Mouse (Mus musculus) heart, postnatal 36 days (tissue): ENCODE measurements around the gene Dzip1l. TPM values are rescaled to one million over a fixed set of nuclear protein-coding genes. Genes with fewer than 3 reads are reported as not detected.

Experiments used
- DNase-seq, 2 experiments: peaks; one replicate each; pipeline ENCODE4 v3.0.0; 2021 to 2022
- intact Hi-C: fragments of 180-260 bp; cut with DNase I; formaldehyde crosslinking; loops from one replicate; pipeline ENCODE4 v1.15.1; 2025
- total RNA-seq, 2 experiments: library from RNA; stranded (reverse); gene quantifications; 2 replicates each; pipeline ENCODE4 v1.2.3; 2021

Dzip1l gene
- total RNA-seq, 2 experiments from 2014 or later = 3.6 to 5.8 TPM

DNA sequence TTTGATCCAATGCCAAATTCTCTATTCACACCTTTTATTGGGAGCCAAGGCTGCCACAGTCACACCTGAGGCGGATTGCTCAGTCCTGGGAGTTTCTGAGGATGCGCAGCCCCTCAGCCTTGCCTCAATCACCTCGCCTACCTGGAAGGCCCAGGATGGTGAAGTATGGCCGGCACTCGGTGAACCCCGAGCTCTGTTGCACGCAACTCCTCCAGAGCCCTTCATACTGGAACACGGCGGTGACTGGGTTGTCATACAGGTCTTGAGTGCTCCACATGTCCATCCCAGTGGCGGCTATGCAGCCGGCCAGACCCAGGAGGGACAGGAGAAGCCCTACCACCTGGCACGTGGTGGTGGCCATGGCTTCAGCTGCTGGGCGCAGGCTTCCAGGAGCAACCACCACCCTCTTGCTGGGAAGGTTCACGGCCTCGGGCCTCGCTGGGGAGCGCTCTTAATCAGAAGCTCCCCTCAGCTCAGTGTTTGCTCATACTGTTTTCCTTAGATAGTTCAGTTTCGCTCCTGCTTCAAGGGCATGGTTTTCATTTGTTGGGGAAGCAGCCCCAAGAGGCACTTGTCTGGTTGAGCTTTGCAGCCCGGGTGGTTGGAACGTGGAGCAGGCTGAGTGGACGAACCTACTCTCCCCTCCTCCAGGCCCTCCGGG lies 80.4 kb downstream of the Dzip1l start:
- intact Hi-C loops = no loop called here
- DNase-seq = no peak

DNA sequence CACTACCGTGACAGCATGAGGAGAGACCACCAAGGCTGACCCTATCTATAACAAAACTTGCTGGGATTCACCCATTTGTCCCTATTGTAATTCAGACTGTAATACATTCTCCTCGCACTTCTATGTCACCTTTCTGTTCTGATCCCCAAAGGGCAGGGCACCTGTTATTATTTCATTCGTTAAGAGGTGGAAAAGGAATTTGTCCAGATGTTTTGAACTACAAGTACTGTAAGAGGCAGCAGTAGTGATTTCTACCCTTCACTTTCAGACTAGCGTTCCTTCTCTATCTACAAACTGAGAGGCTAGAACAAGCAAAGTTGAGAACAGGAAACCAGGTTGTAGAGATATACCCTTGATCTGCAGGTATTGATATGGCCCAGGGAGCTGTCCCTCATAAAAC lies 81.0 kb downstream of the Dzip1l start:
- DNase-seq = no peak
- intact Hi-C loops = no loop called here

- intact Hi-C loops = no loop called here
- no peak for DNase-seq
These were observed 87.8 kb downstream of the Dzip1l start, which contains the start of gene Cldn18 for GRCm38 (mm10) chr9:99717134-99717533. Gene Cldn18, minus strand, starts transcription at chr9:99717267.

Other genes starting within 250 kb of the Dzip1l start
- gene Mras, start 192.1 kb upstream of the Dzip1l start, total RNA-seq = 1 to 10 TPM; 5.2 to 6.5 TPM
- gene Nme9, start 178.0 kb upstream of the Dzip1l start, total RNA-seq = not detected
- 10 to 100 TPM; 18.9 to 19.4 TPM for gene Armc8, start 60.6 kb upstream of the Dzip1l start, total RNA-seq
- 1 to 10 TPM; 4.9 to 5.3 TPM for gene Dbr1, start 53.7 kb upstream of the Dzip1l start, total RNA-seq
- gene A4gnt, start 17.0 kb upstream of the Dzip1l start, total RNA-seq = not detected
- gene Cldn18, start 87.8 kb downstream of the Dzip1l start, total RNA-seq = not detected
- not detected for gene Sox14, start 246.7 kb downstream of the Dzip1l start, total RNA-seq